Mouse (Mus musculus): ENCODE data around the gene Gm28042. TPM values are rescaled to one million over a fixed set of nuclear protein-coding genes. Genes with fewer than 3 reads are reported as not detected.

Gm28042 gene
- 0.01 TPM in 1 of 2 replicates, not detected in the other for polyA plus RNA-seq (2012)

GRCm38 (mm10) chr2:120026984-120027949 is at the start of gene Gm28042, which contains the start of gene Jmjd7:
Gene Gm28042 (plus strand): TSS chr2:120027493.
Gene Jmjd7 (plus strand): TSS chr2:120027483.
- TF ChIP-seq GATA1 (IDR thresholded peaks at IDR 0.05; ENCODE audit: low read length) (no peak), TAL1 (IDR thresholded peaks at IDR 0.05; ENCODE audit: low read length) (no peak)
- Histone ChIP-seq H3K36me3 (ENCODE audit: control insufficient read depth) (peaks cover 27% of the 10 kb centered on the region), H3K9me3 (ENCODE audit: control insufficient read depth, low read length) (no peaks in the 10 kb centered on the region), H3K4me3 (replicated peaks) (peak within 1 kb of the TSS; percentile 83), H3K27me3 (ENCODE audit: control insufficient read depth) (no peaks in the 10 kb centered on the region), H3K4me1 (ENCODE audit: control insufficient read depth) (peaks cover 33% of the 10 kb centered on the region)

- TF ChIP-seq TAL1 (IDR thresholded peaks at IDR 0.05; ENCODE audit: low read length) (no peak), GATA1 (IDR thresholded peaks at IDR 0.05; ENCODE audit: low read length) (no peak)
- Histone ChIP-seq H3K36me3 (ENCODE audit: control insufficient read depth) (no peaks in the 10 kb centered on the region), H3K9me3 (ENCODE audit: control insufficient read depth, low read length) (no peaks in the 10 kb centered on the region), H3K4me1 (ENCODE audit: control insufficient read depth) (0 out of 2 replicates have a peak, but pooled peaks cover 1% of the 10 kb centered on the region), H3K27me3 (ENCODE audit: control insufficient read depth) (no peaks in the 10 kb centered on the region), H3K4me3 (replicated peaks) (no peak overlapping the region)
These were observed 46.8 kb upstream of the Gm28042 start for GRCm38 (mm10) chr2:119980343-119980986.

GRCm38 (mm10) chr2:119981631-119982030 is 45.7 kb upstream of the Gm28042 start:
- no peaks in the 10 kb centered on the region for H3K9me3 ChIP-seq (ENCODE audit: control insufficient read depth, low read length)
- no peak overlapping the region for H3K4me3 ChIP-seq (replicated peaks)
- TF ChIP-seq TAL1 (IDR thresholded peaks at IDR 0.05; ENCODE audit: low read length) (no peak), GATA1 (IDR thresholded peaks at IDR 0.05; ENCODE audit: low read length) (no peak)
- peaks cover 3% of the 10 kb centered on the region; the same call in 1 of the 2 replicates for H3K4me1 ChIP-seq (ENCODE audit: control insufficient read depth)
- H3K36me3 ChIP-seq (ENCODE audit: control insufficient read depth), result no peaks in the 10 kb centered on the region
- no peaks in the 10 kb centered on the region for H3K27me3 ChIP-seq (ENCODE audit: control insufficient read depth)

- Histone ChIP-seq H3K4me1 (ENCODE audit: control insufficient read depth) (peaks cover 2% of the 10 kb centered on the region; the same call in 1 of the 2 replicates), H3K4me3 (replicated peaks) (no peak overlapping the region), H3K27me3 (ENCODE audit: control insufficient read depth) (no peaks in the 10 kb centered on the region), H3K36me3 (ENCODE audit: control insufficient read depth) (no peaks in the 10 kb centered on the region), H3K9me3 (ENCODE audit: control insufficient read depth, low read length) (no peaks in the 10 kb centered on the region)
- TF ChIP-seq TAL1 (IDR thresholded peaks at IDR 0.05; ENCODE audit: low read length), result no peak
- no peak for TF ChIP-seq GATA1 (IDR thresholded peaks at IDR 0.05; ENCODE audit: low read length)
These were observed 41.4 kb upstream of the Gm28042 start for GRCm38 (mm10) chr2:119985871-119986270.

GRCm38 (mm10) chr2:119986369-119986768 is 40.9 kb upstream of the Gm28042 start:
- H3K36me3 ChIP-seq (ENCODE audit: control insufficient read depth), result no peaks in the 10 kb centered on the region
- no peak overlapping the region for H3K4me3 ChIP-seq (replicated peaks)
- peaks cover 2% of the 10 kb centered on the region; the same call in 1 of the 2 replicates for H3K4me1 ChIP-seq (ENCODE audit: control insufficient read depth)
- H3K27me3 ChIP-seq (ENCODE audit: control insufficient read depth), result no peaks in the 10 kb centered on the region
- H3K9me3 ChIP-seq (ENCODE audit: control insufficient read depth, low read length), result no peaks in the 10 kb centered on the region
- no peak for TF ChIP-seq GATA1 (IDR thresholded peaks at IDR 0.05; ENCODE audit: low read length)
- TF ChIP-seq TAL1 (IDR thresholded peaks at IDR 0.05; ENCODE audit: low read length), result no peak

GRCm38 (mm10) chr2:119987441-119987840 is 39.9 kb upstream of the Gm28042 start:
- TF ChIP-seq GATA1 (IDR thresholded peaks at IDR 0.05; ENCODE audit: low read length) (no peak), TAL1 (IDR thresholded peaks at IDR 0.05; ENCODE audit: low read length) (no peak)
- Histone ChIP-seq H3K4me1 (ENCODE audit: control insufficient read depth) (peaks cover 4% of the 10 kb centered on the region), H3K36me3 (ENCODE audit: control insufficient read depth) (no peaks in the 10 kb centered on the region), H3K9me3 (ENCODE audit: control insufficient read depth, low read length) (no peaks in the 10 kb centered on the region), H3K4me3 (replicated peaks) (no peak overlapping the region), H3K27me3 (ENCODE audit: control insufficient read depth) (no peaks in the 10 kb centered on the region)

- no peak for TF ChIP-seq TAL1 (IDR thresholded peaks at IDR 0.05; ENCODE audit: low read length)
- TF ChIP-seq GATA1 (IDR thresholded peaks at IDR 0.05; ENCODE audit: low read length), result no peak
- no peak overlapping the region for H3K4me3 ChIP-seq (replicated peaks)
These were observed 38.3 kb upstream of the Gm28042 start for GRCm38 (mm10) chr2:119988952-119989351.

GRCm38 (mm10) chr2:119990881-119991280 is 36.4 kb upstream of the Gm28042 start:
- Histone ChIP-seq H3K4me1 (ENCODE audit: control insufficient read depth) (peaks cover 5% of the 10 kb centered on the region), H3K9me3 (ENCODE audit: control insufficient read depth, low read length) (no peaks in the 10 kb centered on the region), H3K27me3 (ENCODE audit: control insufficient read depth) (no peaks in the 10 kb centered on the region), H3K36me3 (ENCODE audit: control insufficient read depth) (no peaks in the 10 kb centered on the region), H3K4me3 (replicated peaks) (no peak overlapping the region)
- TF ChIP-seq GATA1 (IDR thresholded peaks at IDR 0.05; ENCODE audit: low read length) (no peak), TAL1 (IDR thresholded peaks at IDR 0.05; ENCODE audit: low read length) (no peak)

More at GRCm38 (mm10) chr2:119988952-119989351, 38.3 kb upstream of the Gm28042 start:
- peaks cover 5% of the 10 kb centered on the region for H3K4me1 ChIP-seq (ENCODE audit: control insufficient read depth)
- H3K27me3 ChIP-seq (ENCODE audit: control insufficient read depth), result no peaks in the 10 kb centered on the region
- no peaks in the 10 kb centered on the region for H3K9me3 ChIP-seq (ENCODE audit: control insufficient read depth, low read length)
- no peaks in the 10 kb centered on the region for H3K36me3 ChIP-seq (ENCODE audit: control insufficient read depth)

GRCm38 (mm10) chr2:119992349-119992748 is 34.9 kb upstream of the Gm28042 start:
- Histone ChIP-seq H3K9me3 (ENCODE audit: control insufficient read depth, low read length) (no peaks in the 10 kb centered on the region), H3K4me3 (replicated peaks) (no peak overlapping the region), H3K27me3 (ENCODE audit: control insufficient read depth) (no peaks in the 10 kb centered on the region), H3K36me3 (ENCODE audit: control insufficient read depth) (no peaks in the 10 kb centered on the region), H3K4me1 (ENCODE audit: control insufficient read depth) (peaks cover 3% of the 10 kb centered on the region)
- TF ChIP-seq GATA1 (IDR thresholded peaks at IDR 0.05; ENCODE audit: low read length) (no peak), TAL1 (IDR thresholded peaks at IDR 0.05; ENCODE audit: low read length) (no peak)
